Mouse (Mus musculus): ENCODE results near the gene Arhgap23. TPM values are rescaled to one million over a fixed set of nuclear protein-coding genes. Genes with fewer than 3 reads are reported as not detected.

Arhgap23 gene
- total and polyA plus RNA-seq, 3 experiments: 1.2 to 5.6 (median 4.2) TPM

GRCm38 (mm10) chr11:97450305-97450922 lies 35.1 kb downstream of the Arhgap23 start:
- H3K9ac ChIP-seq (ENCODE audit: insufficient read depth, low read depth): no peak overlapping the region
- H3K4me2 ChIP-seq (ENCODE audit: insufficient read depth, low read depth, poor library complexity, severe bottlenecking): no peak overlapping the region
- H3K9me3 ChIP-seq (replicated peaks; ENCODE audit: low read length): no peaks in the 10 kb centered on the region
- H3K79me2 ChIP-seq (replicated peaks; ENCODE audit: control insufficient read depth, extremely low read depth, insufficient read depth, poor library complexity, severe bottlenecking): no peaks in the 10 kb centered on the region
- in situ Hi-C loops (cut with MboI; ENCODE audit: low pct_ligation_motif_present, low pct_unique_long_range_greater_than_20kb, low sequenced_read_pairs): no loop called here
- peaks cover 0 to 8% of the 10 kb centered on the region in 2 experiments; a peak in 2 of 4 replicates for H3K4me1 ChIP-seq (ENCODE audit: control insufficient read depth in 1 of 2, insufficient read depth in 2 of 2)
- no peak overlapping the region for H3K4me3 ChIP-seq (replicated peaks in 1 of 3; ENCODE audit: low read depth in 2 of 3, low read length in 2 of 3, poor library complexity in 1 of 3)
- H3K36me3 ChIP-seq (replicated peaks in 1 of 2; ENCODE audit: control insufficient read depth in 1 of 2, insufficient read depth in 1 of 2, low read length in 1 of 2): peaks cover 37 to 83% of the 10 kb centered on the region in 2 experiments
- dilution Hi-C loops (cut with MboI; ENCODE audit: extremely low pct_ligation_motif_present, extremely low pct_unique_long_range_greater_than_20kb, low sequenced_read_pairs): no loop called here
- TF ChIP-seq CHD2 (IDR thresholded peaks at IDR 0.05; ENCODE audit: low read length): no peak
- no peak for TF ChIP-seq POLR2A (IDR thresholded peaks at IDR 0.05; ENCODE audit: low read depth, low read length)
- no peak for TF ChIP-seq MXI1 (IDR thresholded peaks at IDR 0.05; ENCODE audit: low read depth, low read length)
- no peak for TF ChIP-seq NELFE (IDR thresholded peaks at IDR 0.05; ENCODE audit: low read depth, low read length)
- no peak overlapping the region for H3K27ac ChIP-seq (ENCODE audit: insufficient read depth, low read depth)
- no peak for DNase-seq (ENCODE audit: extremely low read depth)
- H3K27me3 ChIP-seq (replicated peaks): no peaks in the 10 kb centered on the region

- no peaks in the 10 kb centered on the region for H3K79me2 ChIP-seq (replicated peaks; ENCODE audit: control insufficient read depth, extremely low read depth, insufficient read depth, poor library complexity, severe bottlenecking)
- in situ Hi-C loops (cut with MboI; ENCODE audit: low pct_ligation_motif_present, low pct_unique_long_range_greater_than_20kb, low sequenced_read_pairs) (no loop called here), dilution Hi-C loops (cut with MboI; ENCODE audit: extremely low pct_ligation_motif_present, extremely low pct_unique_long_range_greater_than_20kb, low sequenced_read_pairs) (no loop called here)
- H3K9ac ChIP-seq (ENCODE audit: insufficient read depth, low read depth): no peak overlapping the region
- no peak for TF ChIP-seq MYC (IDR thresholded peaks at IDR 0.05; ENCODE audit: low read depth, low read length)
- no peak for TF ChIP-seq MAZ (IDR thresholded peaks at IDR 0.05; ENCODE audit: low read depth, low read length)
- TF ChIP-seq TCF12 (IDR thresholded peaks at IDR 0.05; ENCODE audit: low read depth, low read length): no peak
- no peak for TF ChIP-seq MAX (IDR thresholded peaks at IDR 0.05; ENCODE audit: low read length)
- TF ChIP-seq ZC3H11A (IDR thresholded peaks at IDR 0.05; ENCODE audit: low read depth, low read length): no peak
- TF ChIP-seq PAX5 (IDR thresholded peaks at IDR 0.05; ENCODE audit: low read length): no peak
- TF ChIP-seq TBP (conservative IDR thresholded peaks at IDR 0.05; ENCODE audit: low read depth, low read length): no peak
- TF ChIP-seq USF1 (IDR thresholded peaks at IDR 0.05; ENCODE audit: low read depth, low read length): no peak
- no peaks in the 10 kb centered on the region for H3K9me3 ChIP-seq (replicated peaks; ENCODE audit: low read length)
- H3K27ac ChIP-seq (ENCODE audit: insufficient read depth, low read depth): no peak overlapping the region
- H3K4me2 ChIP-seq (ENCODE audit: insufficient read depth, low read depth, poor library complexity, severe bottlenecking): no peak overlapping the region
- no peak overlapping the region for H3K4me3 ChIP-seq (replicated peaks in 1 of 3; ENCODE audit: low read depth in 2 of 3, low read length in 2 of 3, poor library complexity in 1 of 3)
- peaks cover 0 to 15% of the 10 kb centered on the region in 2 experiments; a peak in 2 of 4 replicates for H3K4me1 ChIP-seq (ENCODE audit: control insufficient read depth in 1 of 2, insufficient read depth in 2 of 2)
- no peaks in the 10 kb centered on the region for H3K27me3 ChIP-seq (replicated peaks)
- no peak for DNase-seq (ENCODE audit: extremely low read depth)
- peaks cover 44 to 83% of the 10 kb centered on the region in 2 experiments for H3K36me3 ChIP-seq (replicated peaks in 1 of 2; ENCODE audit: control insufficient read depth in 1 of 2, insufficient read depth in 1 of 2, low read length in 1 of 2)
Measured at GRCm38 (mm10) chr11:97451625-97452024, 36.3 kb downstream of the Arhgap23 start.

- dilution Hi-C loops (cut with MboI; ENCODE audit: extremely low pct_ligation_motif_present, extremely low pct_unique_long_range_greater_than_20kb, low sequenced_read_pairs): no loop called here
- in situ Hi-C loops (cut with MboI; ENCODE audit: low pct_ligation_motif_present, low pct_unique_long_range_greater_than_20kb, low sequenced_read_pairs): no loop called here
- peaks cover 22 to 80% of the 10 kb centered on the region in 2 experiments for H3K36me3 ChIP-seq (replicated peaks in 1 of 2; ENCODE audit: control insufficient read depth in 1 of 2, insufficient read depth in 1 of 2, low read length in 1 of 2)
- H3K27me3 ChIP-seq (replicated peaks): no peaks in the 10 kb centered on the region
- H3K9me3 ChIP-seq (replicated peaks; ENCODE audit: low read length): no peaks in the 10 kb centered on the region
- DNase-seq (ENCODE audit: extremely low read depth): no peak
- H3K4me2 ChIP-seq (ENCODE audit: insufficient read depth, low read depth, poor library complexity, severe bottlenecking): no peak overlapping the region
- peaks cover 0 to 13% of the 10 kb centered on the region in 2 experiments; a peak in 2 of 4 replicates for H3K4me1 ChIP-seq (ENCODE audit: control insufficient read depth in 1 of 2, insufficient read depth in 2 of 2)
- TF ChIP-seq ZC3H11A (IDR thresholded peaks at IDR 0.05; ENCODE audit: low read depth, low read length) (no peak), HCFC1 (IDR thresholded peaks at IDR 0.05; ENCODE audit: low read depth, low read length) (no peak), IRF4 (IDR thresholded peaks at IDR 0.05; ENCODE audit: low read depth, low read length) (no peak), MAX (IDR thresholded peaks at IDR 0.05; ENCODE audit: low read length) (no peak), UBTF (IDR thresholded peaks at IDR 0.05; ENCODE audit: low read depth, low read length) (no peak), TBP (conservative IDR thresholded peaks at IDR 0.05; ENCODE audit: low read depth, low read length) (no peak), NELFE (IDR thresholded peaks at IDR 0.05; ENCODE audit: low read depth, low read length) (no peak), BHLHE40 (IDR thresholded peaks at IDR 0.05; ENCODE audit: low read depth, low read length) (no peak), PAX5 (IDR thresholded peaks at IDR 0.05; ENCODE audit: low read length) (no peak), RAD21 (IDR thresholded peaks at IDR 0.05; ENCODE audit: low read depth, low read length) (no peak), USF1 (IDR thresholded peaks at IDR 0.05; ENCODE audit: low read depth, low read length) (no peak), MYC (IDR thresholded peaks at IDR 0.05; ENCODE audit: low read depth, low read length) (no peak), KAT2A (IDR thresholded peaks at IDR 0.05; ENCODE audit: insufficient replicate concordance, low read length) (no peak), ZNF384 (IDR thresholded peaks at IDR 0.05; ENCODE audit: low read depth, low read length) (no peak), JUND (conservative IDR thresholded peaks at IDR 0.05; ENCODE audit: low read depth, low read length) (no peak), E2F4 (IDR thresholded peaks at IDR 0.05; ENCODE audit: insufficient replicate concordance, low read depth, low read length) (no peak), CHD1 (IDR thresholded peaks at IDR 0.05; ENCODE audit: low read depth, low read length) (no peak), TCF12 (IDR thresholded peaks at IDR 0.05; ENCODE audit: low read depth, low read length) (no peak), MAFK (IDR thresholded peaks at IDR 0.05; ENCODE audit: insufficient replicate concordance, low read length) (no peak)
- H3K9ac ChIP-seq (ENCODE audit: insufficient read depth, low read depth): no peak overlapping the region
- no peaks in the 10 kb centered on the region for H3K79me2 ChIP-seq (replicated peaks; ENCODE audit: control insufficient read depth, extremely low read depth, insufficient read depth, poor library complexity, severe bottlenecking)
- H3K27ac ChIP-seq (ENCODE audit: insufficient read depth, low read depth): no peak overlapping the region
- no peak overlapping the region for H3K4me3 ChIP-seq (replicated peaks in 1 of 3; ENCODE audit: low read depth in 2 of 3, low read length in 2 of 3, poor library complexity in 1 of 3)
Measured at GRCm38 (mm10) chr11:97457120-97457519, 41.8 kb downstream of the Arhgap23 start.
